Mouse (Mus musculus): Measurements from ENCODE around the gene Fzr1. TPM values are rescaled to one million over a fixed set of nuclear protein-coding genes. Genes with fewer than 3 reads are reported as not detected.

Gene Fzr1
- total and polyA plus RNA-seq, 3 experiments, result 33.1 to 75.4 (median 44.5) TPM

- TF ChIP-seq ZKSCAN1 (IDR thresholded peaks at IDR 0.05; ENCODE audit: borderline replicate concordance, low read depth, low read length) (0 out of 2 replicates have a peak, but pooled peaks have one; percentile 34), ETS1 (conservative IDR thresholded peaks at IDR 0.05; ENCODE audit: low read depth, low read length) (no peak; the same call in 1 of the 2 replicates), ZNF384 (IDR thresholded peaks at IDR 0.05; ENCODE audit: low read depth, low read length) (no peak), ZMIZ1 (IDR thresholded peaks at IDR 0.05; ENCODE audit: low read depth, low read length) (no peak), MAX (IDR thresholded peaks at IDR 0.05; ENCODE audit: low read length) (peak; percentile 83), TBP (conservative IDR thresholded peaks at IDR 0.05; ENCODE audit: low read depth, low read length) (0 out of 2 replicates have a peak, but pooled peaks have one; percentile 39), MYC (IDR thresholded peaks at IDR 0.05; ENCODE audit: low read depth, low read length) (0 out of 2 replicates have a peak, but pooled peaks have one; percentile 10), ZC3H11A (IDR thresholded peaks at IDR 0.05; ENCODE audit: low read depth, low read length) (no peak), MEF2A (IDR thresholded peaks at IDR 0.05; ENCODE audit: borderline replicate concordance, low read depth, low read length) (0 out of 2 replicates have a peak, but pooled peaks have one; percentile 28), UBTF (IDR thresholded peaks at IDR 0.05; ENCODE audit: low read depth, low read length) (no peak), ELF1 (IDR thresholded peaks at IDR 0.05; ENCODE audit: low read depth, low read length) (no peak), NELFE (IDR thresholded peaks at IDR 0.05; ENCODE audit: low read depth, low read length) (peak; percentile 40; the same call in 1 of the 2 replicates), CTCF (conservative IDR thresholded peaks at IDR 0.05 in 1 of 2, IDR thresholded peaks at IDR 0.05 in 1 of 2; ENCODE audit: low read depth in 2 of 2, low read length in 2 of 2) (no peak)
Observed at GRCm38 (mm10) chr10:81351678-81352291, 26.5 kb downstream of the Fzr1 start (continued).

- in situ Hi-C loops (cut with MboI; ENCODE audit: low pct_ligation_motif_present, low pct_unique_long_range_greater_than_20kb, low sequenced_read_pairs), result loop anchor here (10.0 kb wide), 1 partner anchor 156 kb away; no protein-coding TSS in a partner anchor
- DNase-seq (ENCODE audit: extremely low read depth), result peak; percentile 97
- peak; percentile 81 for TF ChIP-seq ZNF384 (IDR thresholded peaks at IDR 0.05; ENCODE audit: low read depth, low read length)
- peak; percentile 81; the same call in 1 of the 2 replicates for TF ChIP-seq CHD2 (IDR thresholded peaks at IDR 0.05; ENCODE audit: low read length)
- no peak for TF ChIP-seq MXI1 (IDR thresholded peaks at IDR 0.05; ENCODE audit: low read depth, low read length)
- 0 out of 2 replicates have a peak, but pooled peaks have one; percentile 63 for TF ChIP-seq RCOR1 (conservative IDR thresholded peaks at IDR 0.05; ENCODE audit: low read depth, low read length)
- TF ChIP-seq HCFC1 (IDR thresholded peaks at IDR 0.05; ENCODE audit: low read depth, low read length), result peak; percentile 87
- TF ChIP-seq UBTF (IDR thresholded peaks at IDR 0.05; ENCODE audit: low read depth, low read length), result no peak
- no peak for TF ChIP-seq ZC3H11A (IDR thresholded peaks at IDR 0.05; ENCODE audit: low read depth, low read length)
- TF ChIP-seq JUN (IDR thresholded peaks at IDR 0.05; ENCODE audit: insufficient read depth, low read depth, low read length), result no peak
- peak; percentile 6; the same call in 1 of the 2 replicates for TF ChIP-seq USF1 (IDR thresholded peaks at IDR 0.05; ENCODE audit: low read depth, low read length)
- TF ChIP-seq POLR2A (IDR thresholded peaks at IDR 0.05; ENCODE audit: low read depth, low read length), result peak; percentile 65
- TF ChIP-seq CHD1 (IDR thresholded peaks at IDR 0.05; ENCODE audit: low read depth, low read length), result no peak
- TF ChIP-seq GABPA (IDR thresholded peaks at IDR 0.05; ENCODE audit: insufficient replicate concordance, low read depth, low read length), result no peak
- peak; percentile 84; the same call in 1 of the 2 replicates for TF ChIP-seq TBP (conservative IDR thresholded peaks at IDR 0.05; ENCODE audit: low read depth, low read length)
- no peak for TF ChIP-seq MAFK (IDR thresholded peaks at IDR 0.05; ENCODE audit: insufficient replicate concordance, low read length)
- peak; percentile 42; the same call in 1 of the 2 replicates for TF ChIP-seq BHLHE40 (IDR thresholded peaks at IDR 0.05; ENCODE audit: low read depth, low read length)
- no peak for TF ChIP-seq ETS1 (conservative IDR thresholded peaks at IDR 0.05; ENCODE audit: low read depth, low read length)
- TF ChIP-seq ZMIZ1 (IDR thresholded peaks at IDR 0.05; ENCODE audit: low read depth, low read length), result peak; percentile 56; the same call in 1 of the 2 replicates
- TF ChIP-seq NRF1 (IDR thresholded peaks at IDR 0.05; ENCODE audit: low read depth, low read length), result peak; percentile 70
- peak; percentile 32 for TF ChIP-seq RAD21 (IDR thresholded peaks at IDR 0.05; ENCODE audit: low read depth, low read length)
- peak; percentile 62 for TF ChIP-seq SIN3A (IDR thresholded peaks at IDR 0.05; ENCODE audit: low read length)
- TF ChIP-seq ZKSCAN1 (IDR thresholded peaks at IDR 0.05; ENCODE audit: borderline replicate concordance, low read depth, low read length), result no peak
- TF ChIP-seq MAZ (IDR thresholded peaks at IDR 0.05; ENCODE audit: low read depth, low read length), result peak; percentile 49; the same call in 1 of the 2 replicates
- TF ChIP-seq MYC (IDR thresholded peaks at IDR 0.05; ENCODE audit: low read depth, low read length), result no peak
- TF ChIP-seq IRF4 (IDR thresholded peaks at IDR 0.05; ENCODE audit: low read depth, low read length), result peak; percentile 5; the same call in 1 of the 2 replicates
- TF ChIP-seq CTCF (conservative IDR thresholded peaks at IDR 0.05 in 1 of 2, IDR thresholded peaks at IDR 0.05 in 1 of 2; ENCODE audit: low read depth in 2 of 2, low read length in 2 of 2), result peak; percentile 80 to 81
- TF ChIP-seq ELF1 (IDR thresholded peaks at IDR 0.05; ENCODE audit: low read depth, low read length), result peak; percentile 63
- no peak for TF ChIP-seq E2F4 (IDR thresholded peaks at IDR 0.05; ENCODE audit: insufficient replicate concordance, low read depth, low read length)
- TF ChIP-seq JUND (conservative IDR thresholded peaks at IDR 0.05; ENCODE audit: low read depth, low read length), result no peak
Observed at GRCm38 (mm10) chr10:81350351-81351063, 27.8 kb downstream of the Fzr1 start, which contains the start of gene Hmg20b. TSS of gene Hmg20b (minus strand) at chr10:81350480.

More at GRCm38 (mm10) chr10:81350351-81351063, 27.8 kb downstream of the Fzr1 start, which contains the start of gene Hmg20b:
- H3K9ac ChIP-seq (ENCODE audit: insufficient read depth, low read depth), result peak within 1 kb of the TSS; percentile 80
- peak within 1 kb of the TSS; percentile 89 for H3K4me2 ChIP-seq (ENCODE audit: insufficient read depth, low read depth, poor library complexity, severe bottlenecking)
- no peaks in the 10 kb centered on the region for H3K79me2 ChIP-seq (replicated peaks; ENCODE audit: control insufficient read depth, extremely low read depth, insufficient read depth, poor library complexity, severe bottlenecking)
- dilution Hi-C loops (cut with MboI; ENCODE audit: extremely low pct_ligation_motif_present, extremely low pct_unique_long_range_greater_than_20kb, low sequenced_read_pairs), result no loop called here
- H3K27ac ChIP-seq (ENCODE audit: insufficient read depth, low read depth), result 0 out of 2 replicates have a peak within 1 kb of the TSS, but pooled peaks have one; percentile 2
- peak within 1 kb of the TSS; percentile 74 to 89 (median 80) for H3K4me3 ChIP-seq (replicated peaks in 1 of 3; ENCODE audit: low read depth in 2 of 3, low read length in 2 of 3, poor library complexity in 1 of 3)
- peaks cover 20 to 33% of the 10 kb centered on the region in 2 experiments for H3K36me3 ChIP-seq (replicated peaks in 1 of 2; ENCODE audit: control insufficient read depth in 1 of 2, insufficient read depth in 1 of 2, low read length in 1 of 2)
- H3K9me3 ChIP-seq (replicated peaks; ENCODE audit: low read length), result no peaks in the 10 kb centered on the region
- no peaks in the 10 kb centered on the region for H3K27me3 ChIP-seq (replicated peaks)
- peaks cover 7 to 36% of the 10 kb centered on the region in 2 experiments for H3K4me1 ChIP-seq (ENCODE audit: control insufficient read depth in 1 of 2, insufficient read depth in 2 of 2)
